ENCODE assay signal across 7 mouse cellular contexts in genomic region chr12:85338815-85339214, GRCm38 (mm10). TPM values are rescaled to one million over a fixed set of nuclear protein-coding genes. Genes with fewer than 3 reads are reported as not detected.
DNase-seq lines count a peak whose midpoint lies in the region; ATAC-seq and TF ChIP-seq lines count a peak whose summit lies in the region.

No protein-coding gene starts in this region.

- ATAC-seq in lung, embryonic 14.5 days (ENCODE audit: insufficient read depth): peak; percentile 65
- ATAC-seq in hindbrain, embryonic 11.5 days (ENCODE audit: low FRiP score): peak; percentile 77
- ATAC-seq in monocyte, adult 5-6 weeks (replicated peaks; ENCODE audit: insufficient number of reproducible peaks, low FRiP score, low TSS enrichment, poor library complexity, severe bottlenecking): no peak

- DNase-seq in lung, embryonic 14.5 days: peak; percentile 58
- DNase-seq in lung, postnatal 36 days: no peak
- no peak for DNase-seq in embryonic facial prominence, embryonic 10.5 days (ENCODE audit: low spot score)
- DNase-seq in hindbrain, embryonic 11.5 days (ENCODE audit: low spot score): no peak
- peak; percentile 49 for DNase-seq in mesoderm, embryonic 11.5 days (ENCODE audit: low read depth, low spot score)
- no peak for DNase-seq in T-cell, adult 2 months (ENCODE audit: low spot score)

- peak overlapping the region; percentile 92 for H3K27ac ChIP-seq in lung, embryonic 14.5 days (ENCODE audit: low read depth)
- peak overlapping the region; percentile 98 for H3K27ac ChIP-seq in embryonic facial prominence, embryonic 10.5 days (replicated peaks)
- peak overlapping the region; percentile 84 for H3K27ac ChIP-seq in hindbrain, embryonic 11.5 days (ENCODE audit: low read depth, low read length)

- H3K36me3 ChIP-seq in lung, embryonic 14.5 days (ENCODE audit: insufficient read depth): peaks cover 39% of the 10 kb centered on the region
- peaks cover 46% of the 10 kb centered on the region for H3K36me3 ChIP-seq in embryonic facial prominence, embryonic 10.5 days (replicated peaks)
- 0 out of 2 replicates have a peak, but pooled peaks cover 2% of the 10 kb centered on the region for H3K36me3 ChIP-seq in hindbrain, embryonic 11.5 days (ENCODE audit: control insufficient read depth, insufficient read depth, low read length)

- peak overlapping the region; percentile 97 for H3K9ac ChIP-seq in lung, embryonic 14.5 days
- H3K9ac ChIP-seq in hindbrain, embryonic 11.5 days (ENCODE audit: low read depth, low read length): peak overlapping the region; percentile 96

- WGBS in lung, embryonic 14.5 days: under 1% methylated on average over 42 of the region's 42 CpGs
- WGBS in embryonic facial prominence, embryonic 10.5 days: under 1% methylated on average over 42 of the region's 42 CpGs
- WGBS in hindbrain, embryonic 11.5 days: 0% methylated on average over 30 of the region's 42 CpGs

- H3K27me3 ChIP-seq in lung, embryonic 14.5 days (ENCODE audit: insufficient read depth, low read length): no peaks in the 10 kb centered on the region
- H3K27me3 ChIP-seq in embryonic facial prominence, embryonic 10.5 days (replicated peaks; ENCODE audit: low read depth, poor library complexity, severe bottlenecking): no peaks in the 10 kb centered on the region
- no peaks in the 10 kb centered on the region for H3K27me3 ChIP-seq in hindbrain, embryonic 11.5 days (ENCODE audit: control insufficient read depth, insufficient read depth, low read length)

- TF ChIP-seq CTCF in lung, embryonic 14.5 days (IDR thresholded peaks at IDR 0.05; ENCODE audit: low read depth): no peak

- no peaks in the 10 kb centered on the region for H3K9me3 ChIP-seq in lung, embryonic 14.5 days (ENCODE audit: low read depth, low read length)
- H3K9me3 ChIP-seq in embryonic facial prominence, embryonic 10.5 days: no peaks in the 10 kb centered on the region
- H3K9me3 ChIP-seq in hindbrain, embryonic 11.5 days (ENCODE audit: control insufficient read depth, low read length): no peaks in the 10 kb centered on the region

- H3K4me3 ChIP-seq in lung, embryonic 14.5 days (ENCODE audit: low read depth, low read length): peak overlapping the region; percentile 96
- H3K4me3 ChIP-seq in embryonic facial prominence, embryonic 10.5 days: peak overlapping the region; percentile 97
- H3K4me3 ChIP-seq in hindbrain, embryonic 11.5 days (ENCODE audit: low read depth, low read length): peak overlapping the region; percentile 94

- H3K4me1 ChIP-seq in lung, embryonic 14.5 days (ENCODE audit: insufficient read depth): 0 out of 2 replicates have a peak, but pooled peaks cover 4% of the 10 kb centered on the region
- peaks cover 16% of the 10 kb centered on the region for H3K4me1 ChIP-seq in embryonic facial prominence, embryonic 10.5 days
- no peaks in the 10 kb centered on the region for H3K4me1 ChIP-seq in hindbrain, embryonic 11.5 days (replicated peaks; ENCODE audit: control insufficient read depth, insufficient read depth, low read length)

- H3K4me2 ChIP-seq in lung, embryonic 14.5 days: peak overlapping the region; percentile 64
- peak overlapping the region; percentile 77 for H3K4me2 ChIP-seq in hindbrain, embryonic 11.5 days (replicated peaks; ENCODE audit: low read depth, low read length)

RNA-seq across cellular contexts. Expression of gene Nek9, which starts 0.3 kb away (rescaled TPM):
- 17.2 and 18.2 TPM in 2 replicates for polyA plus RNA-seq in lung, embryonic 14.5 days (2014; fragmentation: Nextera tagmentation; extraction: Ambion mirVana)
- 24.5 and 26.6 TPM in 2 replicates for polyA plus RNA-seq in embryonic facial prominence, embryonic 10.5 days (2016; fragmentation: Nextera tagmentation; extraction: Ambion mirVana)
- 10.2 and 13.4 TPM in 2 replicates for polyA plus RNA-seq in hindbrain, embryonic 11.5 days (2014; fragmentation: Nextera tagmentation; extraction: Ambion mirVana)
- 30.4 to 50.6 TPM (median 33.8 TPM) in 3 replicates for total RNA-seq in monocyte, adult 5-6 weeks (2017)

RNA-seq across cellular contexts. Expression of gene Tmed10, which starts 35.8 kb away (rescaled TPM):
- 333 and 344 TPM in 2 replicates for polyA plus RNA-seq in lung, embryonic 14.5 days (2014; fragmentation: Nextera tagmentation; extraction: Ambion mirVana)
- polyA plus RNA-seq in embryonic facial prominence, embryonic 10.5 days (2016; fragmentation: Nextera tagmentation; extraction: Ambion mirVana): 243 and 251 TPM in 2 replicates
- polyA plus RNA-seq in hindbrain, embryonic 11.5 days (2014; fragmentation: Nextera tagmentation; extraction: Ambion mirVana): 279 TPM in 2 replicates
- total RNA-seq in monocyte, adult 5-6 weeks (2017): 92.0 to 115 TPM (median 97.4 TPM) in 3 replicates

RNA-seq across cellular contexts. Expression of gene Zc2hc1c, which starts 50.4 kb away (rescaled TPM):
- polyA plus RNA-seq in lung, embryonic 14.5 days (2014; fragmentation: Nextera tagmentation; extraction: Ambion mirVana): 0.93 and 1.1 TPM in 2 replicates
- polyA plus RNA-seq in embryonic facial prominence, embryonic 10.5 days (2016; fragmentation: Nextera tagmentation; extraction: Ambion mirVana): 0.90 and 0.92 TPM in 2 replicates
- polyA plus RNA-seq in hindbrain, embryonic 11.5 days (2014; fragmentation: Nextera tagmentation; extraction: Ambion mirVana): 1.2 and 1.5 TPM in 2 replicates
- total RNA-seq in monocyte, adult 5-6 weeks (2017): 0.11 TPM in 1 of 3 replicates, not detected in the others

RNA-seq across cellular contexts. Expression of gene Acyp1, which starts 50.6 kb away (rescaled TPM):
- 37.6 and 42.7 TPM in 2 replicates for polyA plus RNA-seq in lung, embryonic 14.5 days (2014; fragmentation: Nextera tagmentation; extraction: Ambion mirVana)
- 47.3 and 50.6 TPM in 2 replicates for polyA plus RNA-seq in embryonic facial prominence, embryonic 10.5 days (2016; fragmentation: Nextera tagmentation; extraction: Ambion mirVana)
- polyA plus RNA-seq in hindbrain, embryonic 11.5 days (2014; fragmentation: Nextera tagmentation; extraction: Ambion mirVana): 71.4 and 73.8 TPM in 2 replicates
- 29.6 to 30.7 TPM (median 30.7 TPM) in 3 replicates for total RNA-seq in monocyte, adult 5-6 weeks (2017)

Comparison
In these comparisons a context has a peak if more than half of its experiments do, and no peak if none do; other contexts are left out.
1. DNase-seq: peak in lung, embryonic 14.5 days (single experiment) and mesoderm, embryonic 11.5 days (single experiment); none in lung, postnatal 36 days (single experiment), embryonic facial prominence, embryonic 10.5 days (single experiment), hindbrain, embryonic 11.5 days (single experiment) and T-cell, adult 2 months (single experiment).
2. Peak in every context shown above with its lines, with median percentiles within 50 percentile points of each other: H3K27ac ChIP-seq and H3K4me3 ChIP-seq.